Mouse (Mus musculus): ENCODE measurements at regions not wholly inside any gene's neighbourhood (a gene's known extent, or its start where the extent isn't known, plus 50 kb on each side); places are given as distances from the start of the nearest gene placed in this dataset.
"Not testable (repeated sequence)": the region's sequence is repeated elsewhere in the genome, so short reads cannot be mapped to it uniquely, and the experiment has no call there.

GRCm38 (mm10) chr4:9724801-9725200, 1149.5 kb upstream of the 2610301B20Rik start:
- H3K9me3 ChIP-seq; ATAC-seq (ENCODE audit: low FRiP score); H3K36me3 ChIP-seq (replicated peaks); H3K27me3 ChIP-seq; H3K27ac ChIP-seq; H3K4me2 ChIP-seq; H3K9ac ChIP-seq; H3K4me1 ChIP-seq; H3K4me3 ChIP-seq (replicated peaks): not testable (repeated sequence)
- WGBS, result 91% methylated on average over 2 of the region's 2 CpGs

DNA sequence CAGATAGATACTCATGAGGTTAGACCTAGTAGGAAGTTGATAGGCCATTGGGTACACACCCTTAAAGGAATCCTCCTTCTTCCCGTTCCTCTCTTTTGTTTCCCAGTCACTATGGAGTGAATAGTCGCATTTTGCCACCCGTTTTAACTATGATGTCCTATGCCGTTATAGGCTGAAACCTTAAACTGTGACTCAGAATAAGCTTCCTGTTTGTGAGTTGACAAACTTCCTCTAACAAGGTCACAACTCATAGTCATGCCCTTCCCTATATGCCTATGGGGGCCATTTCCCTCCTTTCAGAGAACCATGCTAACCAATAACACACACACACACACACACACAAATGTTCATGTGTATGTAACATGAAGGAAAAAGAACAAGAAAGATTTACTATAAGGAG, 1136.6 kb upstream of the 2610301B20Rik start:
- WGBS, result 88% methylated on average over 4 of the region's 4 CpGs
- ATAC-seq (ENCODE audit: low FRiP score), result no peak
- Histone ChIP-seq H3K9ac (no peak overlapping the region), H3K4me3 (replicated peaks) (no peak overlapping the region), H3K9me3 (no peaks in the 10 kb centered on the region), H3K4me1 (no peaks in the 10 kb centered on the region), H3K27me3 (no peaks in the 10 kb centered on the region), H3K27ac (no peak overlapping the region), H3K4me2 (no peak overlapping the region), H3K36me3 (replicated peaks) (no peaks in the 10 kb centered on the region)

- no peak overlapping the region for H3K4me2 ChIP-seq
- H3K36me3 ChIP-seq (replicated peaks), result no peaks in the 10 kb centered on the region
- H3K27ac ChIP-seq, result no peak overlapping the region
- ATAC-seq (ENCODE audit: low FRiP score), result no peak
- no peaks in the 10 kb centered on the region for H3K4me1 ChIP-seq
- WGBS, result 89% methylated on average over 6 of the region's 6 CpGs
- no peaks in the 10 kb centered on the region for H3K27me3 ChIP-seq
- H3K9me3 ChIP-seq, result no peaks in the 10 kb centered on the region
- H3K4me3 ChIP-seq (replicated peaks), result no peak overlapping the region
- H3K9ac ChIP-seq, result no peak overlapping the region
These were observed 1126.8 kb upstream of the 2610301B20Rik start for GRCm38 (mm10) chr4:9747411-9747938.

GRCm38 (mm10) chr4:9748110-9748509, 1126.2 kb upstream of the 2610301B20Rik start:
- H3K4me2 ChIP-seq, result no peak overlapping the region
- H3K27me3 ChIP-seq, result no peaks in the 10 kb centered on the region
- WGBS, result 84% methylated on average over 2 of the region's 2 CpGs
- no peak for ATAC-seq (ENCODE audit: low FRiP score)
- H3K27ac ChIP-seq, result no peak overlapping the region
- no peaks in the 10 kb centered on the region for H3K36me3 ChIP-seq (replicated peaks)
- H3K4me1 ChIP-seq, result no peaks in the 10 kb centered on the region
- no peaks in the 10 kb centered on the region for H3K9me3 ChIP-seq
- H3K9ac ChIP-seq, result no peak overlapping the region
- no peak overlapping the region for H3K4me3 ChIP-seq (replicated peaks)

GRCm38 (mm10) chr4:9749877-9750276, 1124.4 kb upstream of the 2610301B20Rik start:
- Histone ChIP-seq H3K36me3 (replicated peaks) (no peaks in the 10 kb centered on the region), H3K4me2 (no peak overlapping the region), H3K4me1 (no peaks in the 10 kb centered on the region), H3K9me3 (no peaks in the 10 kb centered on the region), H3K9ac (no peak overlapping the region), H3K4me3 (replicated peaks) (no peak overlapping the region), H3K27me3 (no peaks in the 10 kb centered on the region), H3K27ac (no peak overlapping the region)
- no peak for ATAC-seq (ENCODE audit: low FRiP score)
- 90% methylated on average over 3 of the region's 3 CpGs for WGBS

- Histone ChIP-seq H3K9me3 (no peaks in the 10 kb centered on the region), H3K9ac (no peak overlapping the region), H3K4me1 (no peaks in the 10 kb centered on the region), H3K27me3 (no peaks in the 10 kb centered on the region), H3K27ac (no peak overlapping the region), H3K4me3 (replicated peaks) (no peak overlapping the region), H3K4me2 (no peak overlapping the region), H3K36me3 (replicated peaks) (no peaks in the 10 kb centered on the region)
- ATAC-seq (ENCODE audit: low FRiP score), result no peak
- 65% methylated on average over 4 of the region's 4 CpGs for WGBS
These were observed 1123.9 kb upstream of the 2610301B20Rik start for GRCm38 (mm10) chr4:9750404-9750803.

GRCm38 (mm10) chr4:9763321-9763720, 1111.0 kb upstream of the 2610301B20Rik start:
- Histone ChIP-seq H3K9me3 (no peaks in the 10 kb centered on the region), H3K4me2 (no peak overlapping the region), H3K4me3 (replicated peaks) (no peak overlapping the region), H3K9ac (no peak overlapping the region), H3K4me1 (no peaks in the 10 kb centered on the region), H3K36me3 (replicated peaks) (no peaks in the 10 kb centered on the region), H3K27me3 (no peaks in the 10 kb centered on the region), H3K27ac (no peak overlapping the region)
- ATAC-seq (ENCODE audit: low FRiP score), result no peak
- 68% methylated on average over 1 of the region's 1 CpGs for WGBS

DNA sequence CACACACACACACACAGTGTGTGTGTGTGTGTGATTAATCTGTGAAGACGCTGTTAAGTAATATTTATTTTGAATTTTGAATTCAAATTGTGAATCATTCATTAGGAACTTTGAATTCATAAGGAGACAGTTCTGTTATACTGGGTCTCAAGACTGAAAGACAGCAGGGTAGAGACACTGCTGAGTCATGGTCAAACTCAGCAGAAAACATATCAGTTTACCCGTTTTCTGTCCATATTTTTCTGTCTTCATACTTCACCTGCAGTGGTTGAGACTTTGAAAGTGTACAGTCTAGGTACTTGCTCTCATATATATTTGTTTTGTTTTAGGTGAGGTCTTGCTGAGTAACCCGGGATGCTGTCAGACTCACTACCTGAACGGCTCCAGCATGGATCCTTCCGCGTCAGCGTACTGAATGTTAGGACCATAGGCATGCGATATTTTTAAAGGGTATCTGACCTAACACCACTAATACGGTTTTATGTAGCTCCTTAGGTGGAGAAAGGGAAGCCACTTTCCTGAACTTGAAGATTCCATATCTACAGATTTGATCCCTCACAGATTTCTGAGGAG, 1104.6 kb upstream of the 2610301B20Rik start:
- no peaks in the 10 kb centered on the region for H3K9me3 ChIP-seq
- H3K27ac ChIP-seq, result no peak overlapping the region
- no peak for ATAC-seq (ENCODE audit: low FRiP score)
- H3K9ac ChIP-seq, result no peak overlapping the region
- WGBS, result 54% methylated on average over 9 of the region's 9 CpGs
- peak overlapping the region; percentile 61 for H3K4me2 ChIP-seq
- H3K4me1 ChIP-seq, result no peaks in the 10 kb centered on the region
- H3K4me3 ChIP-seq (replicated peaks), result peak overlapping the region; percentile 45
- H3K27me3 ChIP-seq, result no peaks in the 10 kb centered on the region
- no peaks in the 10 kb centered on the region for H3K36me3 ChIP-seq (replicated peaks)

GRCm38 (mm10) chr4:9770372-9771102, 1103.8 kb upstream of the 2610301B20Rik start:
- peak overlapping the region; percentile 60 for H3K9ac ChIP-seq
- no peaks in the 10 kb centered on the region for H3K27me3 ChIP-seq
- H3K27ac ChIP-seq, result peak overlapping the region; percentile 38

DNA sequence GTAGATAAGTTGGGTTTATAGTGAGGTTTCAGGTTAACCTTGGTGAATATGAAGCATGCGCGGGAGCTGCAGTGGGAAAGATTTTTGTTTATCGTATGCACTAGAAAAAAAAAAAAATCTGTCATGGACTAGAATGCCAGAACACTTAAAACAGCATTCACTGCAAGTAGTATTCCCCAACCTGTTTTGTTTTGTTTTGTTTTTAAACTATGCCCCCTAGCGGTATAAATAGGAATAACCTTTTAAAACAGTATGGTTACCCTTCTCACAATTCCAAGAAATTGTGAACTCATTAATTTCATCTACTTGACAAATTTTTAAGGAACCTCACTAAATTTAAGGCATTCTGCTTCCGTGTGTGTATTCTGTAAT, 1103.2 kb upstream of the 2610301B20Rik start:
- WGBS, result 2% methylated on average over 5 of the region's 5 CpGs
- Histone ChIP-seq H3K4me1 (no peaks in the 10 kb centered on the region), H3K9me3 (no peaks in the 10 kb centered on the region), H3K9ac (peak overlapping the region; percentile 60), H3K4me2 (peak overlapping the region; percentile 61), H3K4me3 (replicated peaks) (peak overlapping the region; percentile 45), H3K27me3 (no peaks in the 10 kb centered on the region), H3K36me3 (replicated peaks) (no peaks in the 10 kb centered on the region), H3K27ac (peak overlapping the region; percentile 38; the same call in 1 of the 2 replicates)
- peak; percentile 79 for ATAC-seq (ENCODE audit: low FRiP score)

More at GRCm38 (mm10) chr4:9770372-9771102, 1103.8 kb upstream of the 2610301B20Rik start:
- ATAC-seq (ENCODE audit: low FRiP score), result peak; percentile 89
- Histone ChIP-seq H3K4me3 (replicated peaks) (peak overlapping the region; percentile 45), H3K36me3 (replicated peaks) (no peaks in the 10 kb centered on the region), H3K4me2 (peak overlapping the region; percentile 61), H3K4me1 (no peaks in the 10 kb centered on the region), H3K9me3 (no peaks in the 10 kb centered on the region)
- 2% methylated on average over 38 of the region's 38 CpGs for WGBS

GRCm38 (mm10) chr4:9778391-9778790, 1095.9 kb upstream of the 2610301B20Rik start:
- H3K9ac ChIP-seq, result no peak overlapping the region
- WGBS, result 93% methylated on average over 8 of the region's 8 CpGs
- H3K27ac ChIP-seq, result no peak overlapping the region
- no peak overlapping the region for H3K4me3 ChIP-seq (replicated peaks)
- H3K27me3 ChIP-seq, result no peaks in the 10 kb centered on the region
- no peaks in the 10 kb centered on the region for H3K9me3 ChIP-seq
- no peaks in the 10 kb centered on the region for H3K4me1 ChIP-seq
- ATAC-seq (ENCODE audit: low FRiP score), result no peak
- no peak overlapping the region for H3K4me2 ChIP-seq
- no peaks in the 10 kb centered on the region for H3K36me3 ChIP-seq (replicated peaks)

- no peaks in the 10 kb centered on the region for H3K4me1 ChIP-seq
- ATAC-seq (ENCODE audit: low FRiP score), result no peak
- H3K4me2 ChIP-seq, result no peak overlapping the region
- 88% methylated on average over 3 of the region's 3 CpGs for WGBS
- no peak overlapping the region for H3K27ac ChIP-seq
- no peaks in the 10 kb centered on the region for H3K36me3 ChIP-seq (replicated peaks)
- no peak overlapping the region for H3K9ac ChIP-seq
- H3K27me3 ChIP-seq, result no peaks in the 10 kb centered on the region
- H3K9me3 ChIP-seq, result no peaks in the 10 kb centered on the region
- H3K4me3 ChIP-seq (replicated peaks), result no peak overlapping the region
These were observed 1094.7 kb upstream of the 2610301B20Rik start for GRCm38 (mm10) chr4:9779594-9779993.

GRCm38 (mm10) chr4:9780179-9780578, 1094.1 kb upstream of the 2610301B20Rik start:
- Histone ChIP-seq H3K27me3 (no peaks in the 10 kb centered on the region), H3K9ac (no peak overlapping the region), H3K27ac (no peak overlapping the region), H3K36me3 (replicated peaks) (no peaks in the 10 kb centered on the region), H3K4me2 (no peak overlapping the region), H3K9me3 (no peaks in the 10 kb centered on the region), H3K4me3 (replicated peaks) (no peak overlapping the region), H3K4me1 (no peaks in the 10 kb centered on the region)
- WGBS, result 37% methylated on average over 9 of the region's 9 CpGs
- ATAC-seq (ENCODE audit: low FRiP score), result peak; percentile 67; the same call in 1 of the 2 replicates
